In genomic region chr6:140306811-140307558, GRCm38 (mm10) we compare ENCODE assay signal across 20 mouse cellular contexts.
"Had no signal": no experiment of that assay in that cellular context is flagged by ENCODE, and none has a peak within 500 bp of the region (broad histone marks: within the 10 kb centered on the region; RNA-seq: fewer than 3 reads in every experiment).

No protein-coding gene starts in this region.

- ATAC-seq: intestine, embryonic 15.5 days; midbrain, embryonic 15.5 days had no signal

- H3K4me3 ChIP-seq: intestine, embryonic 15.5 days; layer of hippocampus, adult 2 months; limb, embryonic 10.5 days; limb, embryonic 13.5 days; liver, embryonic 13.5 days; midbrain, embryonic 12.5 days; midbrain, embryonic 15.5 days had no signal

- H3K27ac ChIP-seq: intestine, embryonic 15.5 days; layer of hippocampus, adult 2 months; limb, embryonic 10.5 days; limb, embryonic 13.5 days; liver, embryonic 13.5 days; macrophage; midbrain, embryonic 12.5 days; midbrain, embryonic 15.5 days; stomach, postnatal 0 days had no signal

- H3K9me3 ChIP-seq: intestine, embryonic 15.5 days; limb, embryonic 10.5 days; limb, embryonic 13.5 days; midbrain, embryonic 12.5 days; midbrain, embryonic 15.5 days had no signal

- H3K4me1 ChIP-seq: intestine, embryonic 15.5 days; liver, embryonic 13.5 days; midbrain, embryonic 12.5 days; midbrain, embryonic 15.5 days had no signal

- H3K9ac ChIP-seq: intestine, embryonic 15.5 days; limb, embryonic 13.5 days; liver, embryonic 13.5 days; midbrain, embryonic 12.5 days; midbrain, embryonic 15.5 days had no signal

- H3K36me3 ChIP-seq: intestine, embryonic 15.5 days; limb, embryonic 10.5 days; limb, embryonic 13.5 days; liver, embryonic 13.5 days; midbrain, embryonic 12.5 days; midbrain, embryonic 15.5 days had no signal

- DNase-seq: kidney, adult 11 months; kidney, adult 8-10 months; kidney, postnatal 14 days; layer of hippocampus, adult 9-11 months; liver; liver, embryonic 13.5 days; lung, adult 2 months; lung, postnatal 14 days; right cerebral cortex, adult 18-20 months; right cerebral cortex, postnatal 14 days; right cerebral cortex, postnatal 4 days; thymus, postnatal 36 days had no signal

- H3K27me3 ChIP-seq: intestine, embryonic 15.5 days; limb, embryonic 13.5 days; liver, embryonic 13.5 days; midbrain, embryonic 12.5 days; midbrain, embryonic 15.5 days had no signal

- H3K4me2 ChIP-seq: intestine, embryonic 15.5 days; limb, embryonic 13.5 days; liver, embryonic 13.5 days; midbrain, embryonic 12.5 days; midbrain, embryonic 15.5 days had no signal
